Mouse (Mus musculus) midbrain, embryonic 16.5 days (tissue): ENCODE results near the gene Clpx. TPM values are rescaled to one million over a fixed set of nuclear protein-coding genes. Genes with fewer than 3 reads are reported as not detected.
A peak's percentile ranks its signal among the peaks of the same experiment; 100 is the strongest.

Source experiments
- ATAC-seq: fragments of 200-750 bp; cut with Nextera tagmentation; 2 replicates; pipeline ENCODE4 v1.8.0; 2017; ENCODE audit warnings: moderate TSS enrichment
- H3K27ac ChIP-seq: fragments of 300-500 bp; sonication (generic); 2 replicates; pipeline ENCODE4 v1.5.1; 2014; ENCODE audit warnings: mild to moderate bottlenecking, low read length, mixed read lengths
- H3K27me3 ChIP-seq: fragments of 300-500 bp; sonication (generic); 2 replicates; pipeline ENCODE4 v1.6.1; 2014; ENCODE audit warnings: low read depth, low read length, mixed read lengths; ENCODE audit not compliant: control insufficient read depth, insufficient read depth
- H3K36me3 ChIP-seq: fragments of 300-500 bp; sonication (generic); 2 replicates; pipeline ENCODE4 v1.6.1; 2014; ENCODE audit warnings: mild to moderate bottlenecking, low read length, moderate library complexity, mixed read lengths; ENCODE audit not compliant: control insufficient read depth, insufficient read depth
- H3K4me1 ChIP-seq: fragments of 300-500 bp; sonication (generic); 2 replicates; pipeline ENCODE4 v1.6.1; 2014; ENCODE audit warnings: mild to moderate bottlenecking, low read length, mixed read lengths; ENCODE audit not compliant: control insufficient read depth, insufficient read depth
- H3K4me2 ChIP-seq: fragments of 300-500 bp; sonication (generic); 2 replicates; pipeline ENCODE4 v1.6.1; 2014; ENCODE audit warnings: mild to moderate bottlenecking, low read length, mixed read lengths
- H3K4me3 ChIP-seq: fragments of 300-500 bp; sonication (generic); 2 replicates; pipeline ENCODE4 v1.5.1; 2014; ENCODE audit warnings: low read depth, mild to moderate bottlenecking, low read length, moderate library complexity, mixed read lengths
- H3K9ac ChIP-seq: fragments of 300-500 bp; sonication (generic); 2 replicates; pipeline ENCODE4 v1.6.1; 2014; ENCODE audit warnings: low read depth, low read length, mixed read lengths
- H3K9me3 ChIP-seq: fragments of 300-500 bp; sonication (generic); replicated peaks from 2 replicates; pipeline ENCODE4 v1.6.1; 2014; ENCODE audit warnings: mild to moderate bottlenecking, low read length, mixed read lengths; ENCODE audit not compliant: control insufficient read depth, poor library complexity, severe bottlenecking
- WGBS: fragments of 180-500 bp; shearing (Covaris S2); extraction: QIAGEN DNeasy Blood & Tissue Kit; methylation state at CpG from one replicate; pipeline ENCODE4 v1.1.7; 2014; 5-methylcytosine and 5-hydroxymethylcytosine counted together
- polyA plus RNA-seq: library from polyadenylated mRNA; unstranded; fragments of >200 nt; fragmentation: Nextera tagmentation; extraction: Ambion mirVana; gene quantifications from 2 replicates; pipeline ENCODE4 v1.2.1, GENCODE M21; 2015

Clpx gene
- 38.0 and 42.2 TPM in 2 replicates for polyA plus RNA-seq

DNA sequence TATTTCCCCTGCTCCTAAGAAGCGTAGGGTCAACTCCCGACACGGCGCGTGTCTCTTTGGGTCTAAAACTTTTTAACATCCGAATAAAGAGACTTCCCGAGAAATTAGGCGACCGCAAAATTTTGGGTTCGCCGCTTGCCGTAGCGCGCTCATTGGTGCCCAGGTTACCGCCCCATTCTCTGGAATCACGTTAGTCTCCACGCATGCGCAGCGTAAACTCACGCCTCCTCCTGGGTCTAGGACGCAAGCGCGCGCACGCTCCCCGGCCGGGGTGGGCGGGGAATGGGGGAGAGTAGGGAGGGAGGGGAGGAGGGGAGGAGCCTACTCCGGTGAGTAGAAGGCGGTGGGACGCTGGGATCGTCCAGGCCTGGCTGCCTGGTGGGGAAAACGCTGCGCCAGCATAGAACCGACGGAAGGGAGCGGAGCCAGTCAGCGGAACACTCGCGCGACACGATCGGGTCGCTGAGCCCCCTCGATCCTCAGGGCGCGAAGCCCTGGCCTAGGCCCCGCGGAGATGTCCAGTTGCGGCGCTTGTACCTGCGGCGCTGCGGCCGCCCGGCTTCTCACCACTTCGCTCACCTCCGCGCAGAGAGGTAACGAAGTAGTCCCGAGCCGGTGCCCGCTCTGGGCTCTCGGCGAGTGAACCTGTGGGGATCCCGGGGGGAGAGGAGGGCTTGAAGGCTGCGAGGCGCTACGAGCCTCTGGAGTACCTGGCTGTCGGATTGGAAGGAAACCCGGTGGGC, at the start of gene Clpx:
Clpx (plus strand) TSS at position 288 of the 743 bp plus-strand sequence.
- ATAC-seq = peak; percentile 95
- Histone ChIP-seq H3K4me2 (peak within 1 kb of the TSS; percentile 97), H3K36me3 (0 out of 2 replicates have a peak, but pooled peaks cover 3% of the 10 kb centered on the region), H3K4me1 (peaks cover 20% of the 10 kb centered on the region), H3K4me3 (peak within 1 kb of the TSS; percentile 98), H3K9me3 (no peaks in the 10 kb centered on the region), H3K27me3 (no peaks in the 10 kb centered on the region), H3K27ac (peak within 1 kb of the TSS; percentile 88), H3K9ac (peak within 1 kb of the TSS; percentile 97)
- under 1% methylated on average over 69 of the region's 71 CpGs for WGBS

GRCm38 (mm10) chr9:65247502-65248376, 46.3 kb upstream of the Clpx start:
- Histone ChIP-seq H3K27me3 (no peaks in the 10 kb centered on the region), H3K9me3 (no peaks in the 10 kb centered on the region), H3K4me1 (no peaks in the 10 kb centered on the region), H3K4me3 (no peak overlapping the region), H3K4me2 (no peak overlapping the region), H3K36me3 (no peaks in the 10 kb centered on the region), H3K27ac (no peak overlapping the region), H3K9ac (no peak overlapping the region)
- no peak for ATAC-seq
- WGBS = 78% methylated on average over 16 of the region's 16 CpGs

- Histone ChIP-seq H3K4me2 (no peak overlapping the region), H3K9me3 (no peaks in the 10 kb centered on the region), H3K27me3 (no peaks in the 10 kb centered on the region), H3K9ac (no peak overlapping the region), H3K27ac (no peak overlapping the region), H3K4me1 (no peaks in the 10 kb centered on the region), H3K4me3 (no peak overlapping the region), H3K36me3 (no peaks in the 10 kb centered on the region)
- no peak for ATAC-seq
- 85% methylated on average over 5 of the region's 5 CpGs for WGBS
Measured at GRCm38 (mm10) chr9:65248377-65248690, 45.7 kb upstream of the Clpx start.

GRCm38 (mm10) chr9:65252026-65252425, 42.0 kb upstream of the Clpx start:
- H3K4me3 ChIP-seq = no peak overlapping the region
- no peaks in the 10 kb centered on the region for H3K4me1 ChIP-seq
- no peak overlapping the region for H3K4me2 ChIP-seq
- no peaks in the 10 kb centered on the region for H3K27me3 ChIP-seq
- H3K9me3 ChIP-seq = no peaks in the 10 kb centered on the region
- ATAC-seq = no peak
- no peak overlapping the region for H3K9ac ChIP-seq
- no peak overlapping the region for H3K27ac ChIP-seq
- WGBS = 76% methylated on average over 3 of the region's 3 CpGs
- H3K36me3 ChIP-seq = no peaks in the 10 kb centered on the region

- Histone ChIP-seq H3K9me3 (no peaks in the 10 kb centered on the region), H3K27me3 (no peaks in the 10 kb centered on the region), H3K36me3 (no peaks in the 10 kb centered on the region), H3K27ac (no peak overlapping the region), H3K4me3 (no peak overlapping the region), H3K9ac (no peak overlapping the region), H3K4me2 (no peak overlapping the region), H3K4me1 (no peaks in the 10 kb centered on the region)
- ATAC-seq = no peak
- WGBS = 74% methylated on average over 11 of the region's 11 CpGs
Measured at GRCm38 (mm10) chr9:65255906-65256600, 38.0 kb upstream of the Clpx start.

- H3K4me1 ChIP-seq = no peaks in the 10 kb centered on the region
- WGBS = 66% methylated on average over 9 of the region's 9 CpGs
- no peaks in the 10 kb centered on the region for H3K9me3 ChIP-seq
- H3K4me2 ChIP-seq = no peak overlapping the region
- no peaks in the 10 kb centered on the region for H3K27me3 ChIP-seq
- ATAC-seq = no peak
- no peaks in the 10 kb centered on the region for H3K36me3 ChIP-seq
- no peak overlapping the region for H3K9ac ChIP-seq
- no peak overlapping the region for H3K4me3 ChIP-seq
- H3K27ac ChIP-seq = no peak overlapping the region
Measured at GRCm38 (mm10) chr9:65257218-65257910, 36.7 kb upstream of the Clpx start.

GRCm38 (mm10) chr9:65259366-65259765, 34.7 kb upstream of the Clpx start:
- H3K27ac ChIP-seq = no peak overlapping the region

GRCm38 (mm10) chr9:65261591-65262230, 32.3 kb upstream of the Clpx start:
- H3K4me3 ChIP-seq = no peak overlapping the region
- H3K36me3 ChIP-seq = no peaks in the 10 kb centered on the region
- no peak overlapping the region for H3K9ac ChIP-seq
- H3K27ac ChIP-seq = no peak overlapping the region
- ATAC-seq = no peak
- no peaks in the 10 kb centered on the region for H3K27me3 ChIP-seq
- H3K4me1 ChIP-seq = no peaks in the 10 kb centered on the region
- no peak overlapping the region for H3K4me2 ChIP-seq
- 85% methylated on average over 2 of the region's 2 CpGs for WGBS
- no peaks in the 10 kb centered on the region for H3K9me3 ChIP-seq

More at GRCm38 (mm10) chr9:65259366-65259765, 34.7 kb upstream of the Clpx start:
- Histone ChIP-seq H3K4me1 (no peaks in the 10 kb centered on the region), H3K9me3 (no peaks in the 10 kb centered on the region), H3K27me3 (no peaks in the 10 kb centered on the region), H3K4me2 (no peak overlapping the region), H3K36me3 (no peaks in the 10 kb centered on the region), H3K4me3 (no peak overlapping the region), H3K9ac (no peak overlapping the region)
- ATAC-seq = no peak
- 80% methylated on average over 7 of the region's 7 CpGs for WGBS
